Mouse (Mus musculus) forebrain, postnatal 0 days (tissue): ENCODE results near the gene Pde2a. TPM values are rescaled to one million over a fixed set of nuclear protein-coding genes. Genes with fewer than 3 reads are reported as not detected.

Experiments
- ATAC-seq: fragments of 200-750 bp; cut with Nextera tagmentation; 2 replicates; pipeline ENCODE4 v1.8.0; 2017; ENCODE audit warnings: mild to moderate bottlenecking, moderate library complexity
- DNase-seq: peaks from one replicate; pipeline ENCODE4 v3.0.0-alpha.2; 2015
- H3K27ac ChIP-seq: fragments of 300-500 bp; sonication (generic); 2 replicates; pipeline ENCODE4 v1.5.1; 2014; ENCODE audit warnings: low read depth, mild to moderate bottlenecking, antibody characterized with exemption, low read length, moderate library complexity, mixed read lengths
- H3K27me3 ChIP-seq: fragments of 300-500 bp; sonication (generic); 2 replicates; pipeline ENCODE4 v1.6.1; 2014; ENCODE audit warnings: mild to moderate bottlenecking, low read length, mixed read lengths; ENCODE audit not compliant: insufficient read depth
- H3K36me3 ChIP-seq: fragments of 300-500 bp; sonication (generic); 2 replicates; pipeline ENCODE4 v1.6.1; 2014; ENCODE audit warnings: mild to moderate bottlenecking, moderate library complexity; ENCODE audit not compliant: insufficient read depth
- H3K4me1 ChIP-seq: fragments of 300-500 bp; sonication (generic); 2 replicates; pipeline ENCODE4 v1.6.1; 2014; ENCODE audit warnings: antibody characterized with exemption; ENCODE audit not compliant: insufficient read depth
- H3K4me2 ChIP-seq: fragments of 300-500 bp; sonication (generic); 2 replicates; pipeline ENCODE4 v1.6.1; 2014; ENCODE audit warnings: low read depth, mild to moderate bottlenecking, moderate library complexity
- H3K4me3 ChIP-seq: fragments of 300-500 bp; sonication (generic); 2 replicates; pipeline ENCODE4 v1.5.1; 2014; ENCODE audit warnings: low read depth, low read length, mixed read lengths
- H3K9ac ChIP-seq: fragments of 300-500 bp; sonication (generic); 2 replicates; pipeline ENCODE4 v1.6.1; 2014; ENCODE audit warnings: mild to moderate bottlenecking
- H3K9me3 ChIP-seq: fragments of 300-500 bp; sonication (generic); 2 replicates; pipeline ENCODE4 v1.6.1; 2016; ENCODE audit warnings: low read length
- CTCF ChIP-seq: sonication (generic); IDR thresholded peaks from 2 replicates; pipeline ENCODE4 v1.5.1; 2016; ENCODE audit warnings: antibody characterized with exemption, control low read depth, low read depth
- WGBS: fragments of 180-500 bp; shearing (Covaris S2); extraction: QIAGEN DNeasy Blood & Tissue Kit; methylation state at CpG from one replicate; pipeline ENCODE4 v1.1.7; 2014; 5-methylcytosine and 5-hydroxymethylcytosine counted together
- polyA plus RNA-seq: library from polyadenylated mRNA; unstranded; fragments of >200 nt; fragmentation: Nextera tagmentation; extraction: Ambion mirVana; gene quantifications from 2 replicates; pipeline ENCODE4 v1.2.1, GENCODE M21; 2015
- total RNA-seq: library from RNA; depleted of rRNA; stranded (reverse); fragments of >200 nt; gene quantifications from 2 replicates; pipeline ENCODE4 v1.2.3, GENCODE M21; 2014

Pde2a gene
- total and polyA plus RNA-seq, 2 experiments from 2014 or later, result 72.4 to 94.2 TPM

DNA sequence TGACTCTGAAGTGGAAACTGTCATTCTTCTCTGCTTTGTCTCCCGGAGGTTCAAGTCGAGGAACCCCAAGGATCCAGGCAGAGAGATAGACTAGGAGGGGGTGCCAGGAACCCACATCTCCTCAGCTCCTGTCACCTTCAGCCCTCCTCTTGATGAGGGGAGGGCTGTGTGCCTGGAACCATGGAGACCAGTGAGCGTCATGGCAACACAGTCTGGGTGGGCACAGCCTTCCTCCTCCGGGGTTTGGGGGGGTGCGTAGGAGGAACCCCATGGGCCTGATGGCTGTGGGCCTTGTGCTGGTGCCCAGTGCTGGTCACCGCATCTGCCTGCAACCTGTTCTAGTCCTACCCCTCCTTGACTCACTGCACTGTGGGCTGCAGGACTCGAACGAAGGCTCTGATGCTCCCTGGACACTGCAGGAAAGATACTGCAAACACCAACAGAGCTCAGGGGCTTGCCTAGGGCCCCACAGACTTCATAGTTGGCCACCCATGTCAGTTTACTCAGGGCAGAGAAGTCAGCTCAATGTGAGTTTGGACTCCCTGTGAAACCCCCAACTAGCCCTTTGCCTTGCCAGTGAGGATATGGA lies 5.9 kb upstream of the Pde2a start:
- 0 out of 2 replicates have a peak overlapping the region, but pooled peaks have one; percentile 5 for H3K4me2 ChIP-seq
- TF ChIP-seq CTCF, result no peak
- no peaks in the 10 kb centered on the region for H3K36me3 ChIP-seq
- peak overlapping the region; percentile 73 for H3K27ac ChIP-seq
- WGBS, result 41% methylated on average over 8 of the region's 8 CpGs
- H3K27me3 ChIP-seq, result no peaks in the 10 kb centered on the region
- ATAC-seq, result peak; percentile 83
- no peak overlapping the region for H3K4me3 ChIP-seq
- DNase-seq, result no peak
- H3K9me3 ChIP-seq, result no peaks in the 10 kb centered on the region
- 0 out of 2 replicates have a peak overlapping the region, but pooled peaks have one; percentile 22 for H3K9ac ChIP-seq
- H3K4me1 ChIP-seq, result peaks cover 19% of the 10 kb centered on the region

DNA sequence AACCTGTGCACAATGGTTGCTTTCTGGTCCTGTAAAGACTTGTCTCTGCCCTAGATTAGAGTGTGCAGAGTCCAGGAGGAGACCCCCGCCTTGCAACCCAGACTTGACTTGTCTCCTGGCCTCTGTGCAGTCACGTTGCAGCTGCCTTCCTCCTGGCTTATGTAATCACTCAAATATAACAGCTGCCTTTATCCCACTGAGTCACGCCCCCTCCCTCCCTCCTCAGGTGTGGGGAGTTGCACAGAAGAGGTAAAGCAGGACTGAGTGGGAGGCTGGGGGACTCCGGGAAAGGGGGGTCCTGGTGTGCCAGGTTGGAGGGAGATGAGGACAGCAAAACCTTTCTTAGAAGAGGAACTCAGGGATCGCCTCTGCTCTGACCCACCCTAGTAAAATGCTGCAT lies 5.1 kb upstream of the Pde2a start:
- H3K4me1 ChIP-seq, result peaks cover 26% of the 10 kb centered on the region
- no peaks in the 10 kb centered on the region for H3K36me3 ChIP-seq
- no peak overlapping the region for H3K27ac ChIP-seq
- no peak for ATAC-seq
- TF ChIP-seq CTCF, result no peak
- H3K4me2 ChIP-seq, result no peak overlapping the region
- no peaks in the 10 kb centered on the region for H3K27me3 ChIP-seq
- no peak for DNase-seq
- H3K9me3 ChIP-seq, result no peaks in the 10 kb centered on the region
- no peak overlapping the region for H3K9ac ChIP-seq
- WGBS, result 70% methylated on average over 5 of the region's 5 CpGs
- no peak overlapping the region for H3K4me3 ChIP-seq

GRCm38 (mm10) chr7:101419013-101419770 lies 2.3 kb upstream of the Pde2a start:
- Histone ChIP-seq H3K9ac (no peak overlapping the region), H3K9me3 (no peaks in the 10 kb centered on the region), H3K36me3 (no peaks in the 10 kb centered on the region), H3K27ac (no peak overlapping the region), H3K4me2 (peak overlapping the region; percentile 38), H3K27me3 (no peaks in the 10 kb centered on the region), H3K4me1 (peaks cover 39% of the 10 kb centered on the region), H3K4me3 (peak overlapping the region; percentile 7; the same call in 1 of the 2 replicates)
- DNase-seq, result no peak
- 5% methylated on average over 27 of the region's 27 CpGs for WGBS
- TF ChIP-seq CTCF, result peak; percentile 13; the same call in 1 of the 2 replicates
- no peak for ATAC-seq

- DNase-seq, result peak; percentile 46
- H3K9me3 ChIP-seq, result no peaks in the 10 kb centered on the region
- WGBS, result 11% methylated on average over 3 of the region's 3 CpGs
- no peaks in the 10 kb centered on the region for H3K36me3 ChIP-seq
- H3K27ac ChIP-seq, result peak overlapping the region; percentile 81
- TF ChIP-seq CTCF, result no peak
- H3K4me1 ChIP-seq, result peaks cover 33% of the 10 kb centered on the region; the same call in 1 of the 2 replicates
- peak overlapping the region; percentile 44 for H3K4me3 ChIP-seq
- no peaks in the 10 kb centered on the region for H3K27me3 ChIP-seq
- H3K4me2 ChIP-seq, result peak overlapping the region; percentile 61
- peak; percentile 8 for ATAC-seq
- peak overlapping the region; percentile 64 for H3K9ac ChIP-seq
These were observed 578 bp downstream of the Pde2a start for GRCm38 (mm10) chr7:101422069-101422468.

DNA sequence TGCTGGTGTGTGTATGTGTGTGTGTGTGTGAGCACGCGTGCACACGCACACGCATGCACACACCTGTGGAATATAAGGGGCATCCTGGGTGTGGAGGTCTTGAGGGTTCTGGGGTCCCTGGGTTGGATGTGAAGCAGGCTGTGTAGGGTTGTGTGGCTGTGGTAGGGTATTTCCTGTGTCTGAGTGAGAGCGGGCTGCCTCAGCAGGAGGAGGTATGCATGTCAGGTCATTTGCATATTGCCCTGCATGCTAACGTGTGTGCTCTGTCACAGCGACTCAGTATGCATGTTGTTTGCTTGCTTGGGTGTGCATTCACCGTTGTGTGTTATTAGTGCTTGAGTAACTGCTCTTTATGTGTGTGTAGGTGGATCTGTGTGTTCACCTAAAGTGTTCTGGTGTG lies 1.2 kb downstream of the Pde2a start:
- WGBS, result 74% methylated on average over 8 of the region's 8 CpGs
- Histone ChIP-seq H3K36me3 (no peaks in the 10 kb centered on the region), H3K4me1 (peaks cover 36% of the 10 kb centered on the region; the same call in 1 of the 2 replicates), H3K9me3 (no peaks in the 10 kb centered on the region), H3K27me3 (no peaks in the 10 kb centered on the region), H3K27ac (no peak overlapping the region), H3K4me3 (peak overlapping the region; percentile 44), H3K4me2 (peak overlapping the region; percentile 61), H3K9ac (peak overlapping the region; percentile 35; the same call in 1 of the 2 replicates)
- no peak for TF ChIP-seq CTCF
- ATAC-seq (no peak), DNase-seq (no peak)

DNA sequence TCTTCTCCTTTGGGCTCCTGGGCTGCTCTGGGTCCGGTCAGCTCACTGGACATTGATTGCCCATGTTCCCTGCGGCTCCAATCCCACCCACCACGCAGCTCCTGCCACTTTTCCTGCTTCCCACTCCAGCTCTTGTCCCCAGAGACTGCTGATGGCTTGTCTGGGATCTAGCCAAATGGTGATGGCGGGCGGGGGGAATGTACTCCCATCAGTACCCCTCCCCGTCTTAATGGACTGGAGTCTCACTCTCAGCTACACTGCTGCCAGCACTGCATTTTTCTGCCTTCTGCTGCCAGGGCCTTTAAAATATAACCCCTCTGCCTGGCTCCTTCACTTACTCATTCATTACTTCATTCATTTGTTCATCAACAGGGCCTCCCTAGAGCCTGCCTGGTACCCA lies 2.5 kb downstream of the Pde2a start:
- ATAC-seq (no peak), DNase-seq (peak; percentile 50)
- no peak overlapping the region for H3K9ac ChIP-seq
- no peak for TF ChIP-seq CTCF
- H3K27me3 ChIP-seq, result no peaks in the 10 kb centered on the region
- WGBS, result 25% methylated on average over 6 of the region's 6 CpGs
- H3K36me3 ChIP-seq, result no peaks in the 10 kb centered on the region
- no peak overlapping the region for H3K4me3 ChIP-seq
- H3K9me3 ChIP-seq, result no peaks in the 10 kb centered on the region
- H3K4me1 ChIP-seq, result peaks cover 36% of the 10 kb centered on the region; the same call in 1 of the 2 replicates
- H3K27ac ChIP-seq, result no peak overlapping the region
- H3K4me2 ChIP-seq, result peak overlapping the region; percentile 61

DNA sequence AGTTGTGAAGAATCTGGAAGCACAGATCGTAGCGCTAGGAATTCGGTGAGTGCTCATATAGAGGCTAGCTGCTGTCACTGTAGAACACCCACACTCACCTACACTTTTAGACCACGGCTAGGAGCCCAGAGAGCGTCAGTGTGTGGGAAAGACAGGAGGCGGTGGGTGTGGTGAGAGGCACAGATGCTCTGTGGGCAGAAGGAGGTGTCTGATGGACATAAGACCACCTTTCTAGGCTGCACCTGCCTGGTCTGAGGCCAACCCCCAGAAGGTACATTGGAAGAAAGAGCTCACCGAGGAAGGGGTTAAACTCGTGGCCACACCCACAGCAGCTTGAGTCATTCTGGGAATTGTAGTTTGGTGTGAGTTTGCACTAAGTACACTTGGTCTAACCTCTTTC lies 5.2 kb downstream of the Pde2a start:
- DNase-seq (no peak), ATAC-seq (no peak)
- WGBS, result 69% methylated on average over 8 of the region's 8 CpGs
- H3K4me1 ChIP-seq, result peaks cover 28% of the 10 kb centered on the region; the same call in 1 of the 2 replicates
- no peak overlapping the region for H3K9ac ChIP-seq
- H3K4me3 ChIP-seq, result no peak overlapping the region
- peak overlapping the region; percentile 39 for H3K4me2 ChIP-seq
- H3K9me3 ChIP-seq, result no peaks in the 10 kb centered on the region
- H3K27ac ChIP-seq, result no peak overlapping the region
- no peaks in the 10 kb centered on the region for H3K27me3 ChIP-seq
- no peaks in the 10 kb centered on the region for H3K36me3 ChIP-seq
- TF ChIP-seq CTCF, result no peak
